Mouse (Mus musculus) liver, adult 2 months (tissue): ENCODE results near the gene Kdelr1. TPM values are rescaled to one million over a fixed set of nuclear protein-coding genes. Genes with fewer than 3 reads are reported as not detected.
"Not testable (repeated sequence)": the region's sequence is repeated elsewhere in the genome, so short reads cannot be mapped to it uniquely, and the experiment has no call there.

ENCODE experiments used
- DNase-seq: peaks from one replicate; pipeline ENCODE4 v3.0.0-alpha.2; 2011; ENCODE audit warnings: low read depth, low spot score; ENCODE audit errors: extremely low read depth
- H3K27ac ChIP-seq: fragments of 200-500 bp; replicated peaks from 2 replicates; pipeline ENCODE4 v1.5.1; 2012; ENCODE audit warnings: low read depth, mild to moderate bottlenecking, control low read depth, inconsistent platforms, low read length; ENCODE audit not compliant: insufficient read depth
- H3K27me3 ChIP-seq: fragments of 200-500 bp; 2 replicates; pipeline ENCODE4 v1.6.1; 2012; ENCODE audit warnings: mild to moderate bottlenecking, moderate library complexity, low read length, inconsistent platforms; ENCODE audit not compliant: control insufficient read depth, insufficient read depth
- H3K36me3 ChIP-seq: fragments of 200-500 bp; 2 replicates; pipeline ENCODE4 v1.6.1; 2012; ENCODE audit warnings: low read length, inconsistent platforms; ENCODE audit not compliant: control insufficient read depth, insufficient read depth
- H3K4me1 ChIP-seq: fragments of 200-500 bp; 2 replicates; pipeline ENCODE4 v1.6.1; 2011; ENCODE audit warnings: low read length; ENCODE audit not compliant: control insufficient read depth, insufficient read depth
- H3K4me3 ChIP-seq: fragments of 200-500 bp; 2 replicates; pipeline ENCODE4 v1.5.1; 2011; ENCODE audit warnings: low read depth, mild to moderate bottlenecking, control low read depth, low read length, moderate library complexity; ENCODE audit not compliant: insufficient read depth
- H3K79me2 ChIP-seq: fragments of 200-500 bp; 2 replicates; pipeline ENCODE4 v1.6.1; 2012; ENCODE audit warnings: inconsistent platforms, mild to moderate bottlenecking, low read length, moderate library complexity; ENCODE audit not compliant: control insufficient read depth, insufficient read depth
- H3K9ac ChIP-seq: fragments of 200-500 bp; 2 replicates; pipeline ENCODE4 v1.6.1; 2012; ENCODE audit warnings: low read depth, mild to moderate bottlenecking, control low read depth, inconsistent platforms, low read length
- CTCF ChIP-seq: fragments of 200-500 bp; IDR thresholded peaks from 2 replicates; pipeline ENCODE4 v1.5.1; 2011; ENCODE audit warnings: low read depth, low read length, control low read depth
- POLR2A ChIP-seq: fragments of 200-500 bp; IDR thresholded peaks from 2 replicates; pipeline ENCODE4 v1.6.1; 2011; ENCODE audit warnings: low read length, control low read depth; ENCODE audit not compliant: insufficient read depth; ENCODE audit errors: extremely low read depth
- WGBS: fragments of 180-500 bp; shearing (Covaris S2); methylation state at CpG from one replicate; pipeline ENCODE4 v1.1.7; 2018; 5-methylcytosine and 5-hydroxymethylcytosine counted together
- polyA plus RNA-seq: library from polyadenylated mRNA; depleted of rRNA; stranded (reverse); fragments of >200 nt; gene quantifications from 2 replicates; pipeline ENCODE4 v1.2.3, GENCODE M21; 2012
- total RNA-seq: library from RNA; depleted of rRNA; stranded (reverse); fragments of >200 nt; gene quantifications from 2 replicates; pipeline ENCODE4 v1.2.3, GENCODE M21; 2014

The Kdelr1 gene
- total and polyA plus RNA-seq, 2 experiments = 68.9 to 253 TPM

GRCm38 (mm10) chr7:45892651-45893050 is 20.1 kb downstream of the Kdelr1 start:
- DNase-seq = no peak
- TF ChIP-seq POLR2A = no peak
- TF ChIP-seq CTCF = no peak
- Histone ChIP-seq H3K4me3 (no peak overlapping the region), H3K36me3 (no peaks in the 10 kb centered on the region), H3K4me1 (no peaks in the 10 kb centered on the region), H3K27ac (no peak overlapping the region), H3K9ac (no peak overlapping the region), H3K79me2 (no peaks in the 10 kb centered on the region), H3K27me3 (no peaks in the 10 kb centered on the region)
- WGBS = 93% methylated on average over 2 of the region's 2 CpGs

GRCm38 (mm10) chr7:45895931-45896516 is 23.5 kb downstream of the Kdelr1 start:
- H3K79me2 ChIP-seq = no peaks in the 10 kb centered on the region; the same call in 1 of the 2 replicates
- H3K4me1 ChIP-seq = peaks cover 6% of the 10 kb centered on the region
- H3K36me3 ChIP-seq = no peaks in the 10 kb centered on the region
- DNase-seq = peak; percentile 15
- no peaks in the 10 kb centered on the region for H3K27me3 ChIP-seq
- 80% methylated on average over 6 of the region's 6 CpGs for whole genome bisulfite sequencing
- H3K4me3 ChIP-seq = no peak overlapping the region
- H3K27ac ChIP-seq = no peak overlapping the region
- TF ChIP-seq POLR2A (no peak), CTCF (no peak)
- no peak overlapping the region for H3K9ac ChIP-seq

DNA sequence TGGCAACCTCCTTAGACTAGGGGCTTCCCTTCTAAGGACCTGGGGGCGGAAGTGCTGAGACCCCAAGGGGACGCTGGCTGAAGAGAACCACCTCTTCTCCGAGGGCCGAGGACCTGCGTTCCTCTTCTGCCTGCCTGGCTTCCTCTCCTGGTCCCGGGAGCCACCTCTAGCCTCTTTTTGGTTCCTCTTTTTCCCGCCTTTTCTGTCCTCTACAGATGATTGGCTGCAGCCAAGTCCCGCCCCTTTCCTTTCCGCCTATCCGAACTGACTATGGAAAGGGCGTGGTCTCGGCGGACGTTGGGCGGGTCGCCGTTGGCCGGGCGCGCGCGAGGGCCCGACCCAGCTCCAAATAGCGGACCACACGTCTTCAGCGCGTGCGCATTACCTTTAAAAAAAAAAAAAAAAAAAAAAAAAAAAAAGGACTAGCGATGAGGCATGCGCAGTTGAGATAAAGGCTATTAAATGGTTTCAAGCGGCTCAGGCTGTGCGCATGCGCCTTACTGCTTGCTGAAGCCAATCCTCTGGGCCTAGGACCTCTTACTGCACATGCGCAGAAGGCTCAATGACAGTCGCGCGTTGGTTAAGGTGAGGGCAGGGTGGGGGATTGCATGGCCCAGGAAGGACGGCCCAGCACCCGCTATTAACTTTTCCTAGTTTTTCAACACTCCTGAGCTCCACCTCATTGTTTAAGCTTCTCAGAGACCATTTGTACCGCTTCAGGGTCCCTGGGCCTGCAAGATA is 24.1 kb downstream of the Kdelr1 start, which contains the start of the genes Syngr4 and Tmem143:
TSS of gene Syngr4 (minus strand) at position 198 of the 741 bp plus-strand sequence.
TSS of gene Tmem143 (plus strand) at position 425 of the 741 bp plus-strand sequence.
- no peaks in the 10 kb centered on the region; the same call in 1 of the 2 replicates for H3K79me2 ChIP-seq
- peak within 1 kb of the TSS; percentile 71 for H3K4me3 ChIP-seq
- peak; percentile 97 for DNase-seq
- no peak for TF ChIP-seq CTCF
- peak; percentile 84 for TF ChIP-seq POLR2A
- peak within 1 kb of the TSS; percentile 92 for H3K27ac ChIP-seq
- H3K4me1 ChIP-seq = peaks cover 6% of the 10 kb centered on the region
- 1% methylated on average over 40 of the region's 40 CpGs for WGBS
- peak within 1 kb of the TSS; percentile 70 for H3K9ac ChIP-seq
- no peaks in the 10 kb centered on the region for H3K36me3 ChIP-seq
- no peaks in the 10 kb centered on the region for H3K27me3 ChIP-seq

- peaks cover 6% of the 10 kb centered on the region for H3K4me1 ChIP-seq
- no peak for TF ChIP-seq CTCF
- peak; percentile 60; the same call in 1 of the 2 replicates for TF ChIP-seq POLR2A
- no peaks in the 10 kb centered on the region; the same call in 1 of the 2 replicates for H3K79me2 ChIP-seq
- H3K9ac ChIP-seq = peak overlapping the region; percentile 70
- no peaks in the 10 kb centered on the region for H3K27me3 ChIP-seq
- peak overlapping the region; percentile 92 for H3K27ac ChIP-seq
- peak; percentile 99 for DNase-seq
- 1% methylated on average over 19 of the region's 19 CpGs for WGBS
- no peaks in the 10 kb centered on the region for H3K36me3 ChIP-seq
- peak overlapping the region; percentile 71 for H3K4me3 ChIP-seq
Measured at GRCm38 (mm10) chr7:45897258-45897757, 24.7 kb downstream of the Kdelr1 start.

DNA sequence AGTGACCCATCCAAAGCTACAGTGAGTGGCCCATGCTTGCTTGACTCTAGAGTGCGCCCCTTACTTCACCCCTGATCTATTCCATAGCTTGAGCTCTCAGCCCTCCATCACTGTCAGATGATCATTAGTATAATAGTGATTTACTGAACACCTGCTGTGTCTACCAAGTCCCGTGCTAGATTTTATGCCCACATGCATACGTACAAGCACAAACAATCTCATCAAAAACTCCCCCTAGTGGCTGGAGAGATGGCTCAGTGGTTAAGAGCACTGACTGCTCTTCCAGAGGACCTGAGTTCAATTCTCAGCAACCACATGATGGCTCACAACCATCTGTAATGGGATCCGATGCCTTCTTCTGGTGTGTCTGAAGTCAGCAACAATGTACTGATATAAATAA is 25.6 kb downstream of the Kdelr1 start:
- Histone ChIP-seq H3K9ac (peak overlapping the region; percentile 28; the same call in 1 of the 2 replicates), H3K4me3 (peak overlapping the region; percentile 71)
- not testable (repeated sequence) for H3K79me2 ChIP-seq, H3K4me1 ChIP-seq, H3K36me3 ChIP-seq, H3K27me3 ChIP-seq, H3K27ac ChIP-seq
- 37% methylated on average over 4 of the region's 4 CpGs for WGBS
- peak; percentile 47 for DNase-seq
